Mouse (Mus musculus): Measurements from ENCODE around the gene Agbl5. TPM values are rescaled to one million over a fixed set of nuclear protein-coding genes. Genes with fewer than 3 reads are reported as not detected.
A peak's percentile ranks its signal among the peaks of the same experiment; 100 is the strongest.

Gene Agbl5
- polyA plus RNA-seq, 1 experiment from 2014 or later = 19.1 TPM

- Histone ChIP-seq H3K4me2 (ENCODE audit: low read length) (no peak overlapping the region), H3K27me3 (replicated peaks; ENCODE audit: control insufficient read depth, insufficient read depth, low read length) (no peaks in the 10 kb centered on the region), H3K27ac (ENCODE audit: low read depth, low read length) (no peak overlapping the region), H3K4me3 (ENCODE audit: low read length) (no peak overlapping the region), H3K4me1 (ENCODE audit: control insufficient read depth, insufficient read depth, low read depth, low read length) (peaks cover 4% of the 10 kb centered on the region), H3K9ac (ENCODE audit: low read depth, low read length) (no peak overlapping the region; the same call in 1 of the 2 replicates), H3K36me3 (ENCODE audit: control insufficient read depth, insufficient read depth, low read length) (peaks cover 11% of the 10 kb centered on the region), H3K9me3 (ENCODE audit: control insufficient read depth, low read length) (no peaks in the 10 kb centered on the region)
- WGBS = 47% methylated on average over 15 of the region's 15 CpGs
- no peak for ATAC-seq
Measured at GRCm38 (mm10) chr5:30864322-30864721, 24.2 kb upstream of the Agbl5 start.

GRCm38 (mm10) chr5:30866871-30867270 is 21.6 kb upstream of the Agbl5 start:
- 88% methylated on average over 3 of the region's 3 CpGs for WGBS
- no peaks in the 10 kb centered on the region for H3K9me3 ChIP-seq (ENCODE audit: control insufficient read depth, low read length)
- H3K4me1 ChIP-seq (ENCODE audit: control insufficient read depth, insufficient read depth, low read depth, low read length) = peaks cover 12% of the 10 kb centered on the region
- H3K4me2 ChIP-seq (ENCODE audit: low read length) = no peak overlapping the region
- no peaks in the 10 kb centered on the region for H3K27me3 ChIP-seq (replicated peaks; ENCODE audit: control insufficient read depth, insufficient read depth, low read length)
- no peak for ATAC-seq
- H3K36me3 ChIP-seq (ENCODE audit: control insufficient read depth, insufficient read depth, low read length) = peaks cover 15% of the 10 kb centered on the region
- H3K27ac ChIP-seq (ENCODE audit: low read depth, low read length) = no peak overlapping the region
- H3K4me3 ChIP-seq (ENCODE audit: low read length) = no peak overlapping the region
- no peak overlapping the region for H3K9ac ChIP-seq (ENCODE audit: low read depth, low read length)

GRCm38 (mm10) chr5:30867712-30868111 is 20.8 kb upstream of the Agbl5 start, which contains the start of gene Tmem214:
TSS of gene Tmem214 (plus strand) at chr5:30868012.
- Histone ChIP-seq H3K4me1 (ENCODE audit: control insufficient read depth, insufficient read depth, low read depth, low read length) (peaks cover 12% of the 10 kb centered on the region), H3K9ac (ENCODE audit: low read depth, low read length) (no peak within 1 kb of the TSS), H3K4me3 (ENCODE audit: low read length) (no peak within 1 kb of the TSS), H3K9me3 (ENCODE audit: control insufficient read depth, low read length) (no peaks in the 10 kb centered on the region), H3K36me3 (ENCODE audit: control insufficient read depth, insufficient read depth, low read length) (peaks cover 24% of the 10 kb centered on the region), H3K27ac (ENCODE audit: low read depth, low read length) (no peak within 1 kb of the TSS), H3K4me2 (ENCODE audit: low read length) (no peak within 1 kb of the TSS), H3K27me3 (replicated peaks; ENCODE audit: control insufficient read depth, insufficient read depth, low read length) (no peaks in the 10 kb centered on the region)
- ATAC-seq = no peak
- 95% methylated on average over 3 of the region's 3 CpGs for WGBS

GRCm38 (mm10) chr5:30868981-30869380 is 19.5 kb upstream of the Agbl5 start:
- WGBS = 21% methylated on average over 9 of the region's 9 CpGs
- Histone ChIP-seq H3K27ac (ENCODE audit: low read depth, low read length) (peak overlapping the region; percentile 79; the same call in 1 of the 2 replicates), H3K4me1 (ENCODE audit: control insufficient read depth, insufficient read depth, low read depth, low read length) (peaks cover 12% of the 10 kb centered on the region), H3K9ac (ENCODE audit: low read depth, low read length) (peak overlapping the region; percentile 94), H3K36me3 (ENCODE audit: control insufficient read depth, insufficient read depth, low read length) (peaks cover 36% of the 10 kb centered on the region), H3K9me3 (ENCODE audit: control insufficient read depth, low read length) (no peaks in the 10 kb centered on the region), H3K27me3 (replicated peaks; ENCODE audit: control insufficient read depth, insufficient read depth, low read length) (no peaks in the 10 kb centered on the region), H3K4me3 (ENCODE audit: low read length) (peak overlapping the region; percentile 84), H3K4me2 (ENCODE audit: low read length) (peak overlapping the region; percentile 69)
- 0 out of 2 replicates have a peak, but pooled peaks have one; percentile 16 for ATAC-seq

- Histone ChIP-seq H3K9ac (ENCODE audit: low read depth, low read length) (peak overlapping the region; percentile 94), H3K4me3 (ENCODE audit: low read length) (peak overlapping the region; percentile 84), H3K4me1 (ENCODE audit: control insufficient read depth, insufficient read depth, low read depth, low read length) (peaks cover 12% of the 10 kb centered on the region), H3K27me3 (replicated peaks; ENCODE audit: control insufficient read depth, insufficient read depth, low read length) (no peaks in the 10 kb centered on the region), H3K27ac (ENCODE audit: low read depth, low read length) (peak overlapping the region; percentile 79), H3K4me2 (ENCODE audit: low read length) (peak overlapping the region; percentile 69), H3K9me3 (ENCODE audit: control insufficient read depth, low read length) (no peaks in the 10 kb centered on the region), H3K36me3 (ENCODE audit: control insufficient read depth, insufficient read depth, low read length) (peaks cover 39% of the 10 kb centered on the region)
- WGBS = under 1% methylated on average over 48 of the region's 63 CpGs
- ATAC-seq = peak; percentile 94
Measured at GRCm38 (mm10) chr5:30869405-30870130, 18.9 kb upstream of the Agbl5 start.

GRCm38 (mm10) chr5:30870131-30870406 is 18.4 kb upstream of the Agbl5 start:
- Histone ChIP-seq H3K27me3 (replicated peaks; ENCODE audit: control insufficient read depth, insufficient read depth, low read length) (no peaks in the 10 kb centered on the region), H3K4me3 (ENCODE audit: low read length) (peak overlapping the region; percentile 84), H3K9me3 (ENCODE audit: control insufficient read depth, low read length) (no peaks in the 10 kb centered on the region), H3K36me3 (ENCODE audit: control insufficient read depth, insufficient read depth, low read length) (peaks cover 41% of the 10 kb centered on the region), H3K4me2 (ENCODE audit: low read length) (peak overlapping the region; percentile 69), H3K27ac (ENCODE audit: low read depth, low read length) (peak overlapping the region; percentile 79), H3K4me1 (ENCODE audit: control insufficient read depth, insufficient read depth, low read depth, low read length) (peaks cover 12% of the 10 kb centered on the region), H3K9ac (ENCODE audit: low read depth, low read length) (peak overlapping the region; percentile 94)
- ATAC-seq = no peak
- 25% methylated on average over 2 of the region's 2 CpGs for WGBS

DNA sequence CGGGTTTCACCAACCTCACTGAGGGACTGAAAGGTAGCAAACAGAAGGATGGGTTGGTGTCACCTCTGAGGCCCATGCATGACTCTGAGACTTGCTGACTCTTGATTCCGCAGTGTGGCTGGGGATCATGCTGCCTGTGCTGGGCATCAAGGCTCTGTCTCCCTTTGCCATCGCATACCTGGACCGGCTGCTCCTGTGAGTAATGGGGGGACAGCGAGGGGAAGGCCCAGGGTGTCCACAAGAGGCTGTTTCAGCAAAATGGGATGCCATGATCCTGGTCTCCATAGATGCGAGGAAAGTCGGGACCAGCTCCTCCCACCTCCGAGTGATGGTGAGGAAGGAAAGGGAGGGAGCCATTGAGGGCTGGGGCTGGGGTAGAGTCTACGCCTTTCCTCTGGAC is 15.9 kb upstream of the Agbl5 start:
- WGBS = over 99% methylated on average over 9 of the region's 9 CpGs
- Histone ChIP-seq H3K9me3 (ENCODE audit: control insufficient read depth, low read length) (no peaks in the 10 kb centered on the region), H3K9ac (ENCODE audit: low read depth, low read length) (no peak overlapping the region), H3K4me2 (ENCODE audit: low read length) (no peak overlapping the region), H3K4me1 (ENCODE audit: control insufficient read depth, insufficient read depth, low read depth, low read length) (peaks cover 12% of the 10 kb centered on the region), H3K36me3 (ENCODE audit: control insufficient read depth, insufficient read depth, low read length) (peaks cover 59% of the 10 kb centered on the region), H3K27ac (ENCODE audit: low read depth, low read length) (no peak overlapping the region), H3K27me3 (replicated peaks; ENCODE audit: control insufficient read depth, insufficient read depth, low read length) (no peaks in the 10 kb centered on the region), H3K4me3 (ENCODE audit: low read length) (no peak overlapping the region)
- ATAC-seq = no peak

GRCm38 (mm10) chr5:30874365-30874764 is 14.1 kb upstream of the Agbl5 start:
- no peak overlapping the region for H3K9ac ChIP-seq (ENCODE audit: low read depth, low read length)
- H3K4me2 ChIP-seq (ENCODE audit: low read length) = no peak overlapping the region
- H3K27me3 ChIP-seq (replicated peaks; ENCODE audit: control insufficient read depth, insufficient read depth, low read length) = no peaks in the 10 kb centered on the region
- H3K4me1 ChIP-seq (ENCODE audit: control insufficient read depth, insufficient read depth, low read depth, low read length) = peaks cover 8% of the 10 kb centered on the region
- H3K4me3 ChIP-seq (ENCODE audit: low read length) = no peak overlapping the region
- H3K9me3 ChIP-seq (ENCODE audit: control insufficient read depth, low read length) = no peaks in the 10 kb centered on the region
- H3K27ac ChIP-seq (ENCODE audit: low read depth, low read length) = no peak overlapping the region
- 92% methylated on average over 7 of the region's 7 CpGs for WGBS
- peaks cover 62% of the 10 kb centered on the region for H3K36me3 ChIP-seq (ENCODE audit: control insufficient read depth, insufficient read depth, low read length)
- no peak for ATAC-seq

DNA sequence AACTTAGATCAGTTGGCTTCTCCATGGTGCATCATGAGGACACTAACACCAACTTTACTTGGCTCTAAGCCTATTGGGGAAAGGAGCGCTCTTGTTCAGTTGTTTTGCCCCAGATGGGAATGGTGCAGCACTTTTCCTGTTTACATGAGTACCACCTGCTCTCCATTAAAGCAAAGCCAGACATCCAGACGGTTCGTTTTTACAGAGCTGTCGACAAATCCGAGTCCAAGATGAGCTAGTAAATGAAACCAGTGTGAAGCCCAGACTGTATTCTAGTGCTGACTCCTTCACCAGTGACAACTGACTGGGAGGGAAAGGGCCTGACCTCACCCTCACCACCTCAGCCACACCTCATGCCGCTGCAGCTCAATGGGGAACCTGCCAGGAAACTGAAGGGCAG is 9.9 kb upstream of the Agbl5 start:
- Histone ChIP-seq H3K27me3 (replicated peaks; ENCODE audit: control insufficient read depth, insufficient read depth, low read length) (no peaks in the 10 kb centered on the region), H3K9ac (ENCODE audit: low read depth, low read length) (no peak overlapping the region), H3K4me1 (ENCODE audit: control insufficient read depth, insufficient read depth, low read depth, low read length) (no peaks in the 10 kb centered on the region), H3K36me3 (ENCODE audit: control insufficient read depth, insufficient read depth, low read length) (peaks cover 38% of the 10 kb centered on the region), H3K4me2 (ENCODE audit: low read length) (no peak overlapping the region), H3K4me3 (ENCODE audit: low read length) (no peak overlapping the region), H3K27ac (ENCODE audit: low read depth, low read length) (no peak overlapping the region), H3K9me3 (ENCODE audit: control insufficient read depth, low read length) (no peaks in the 10 kb centered on the region)
- ATAC-seq = no peak
- WGBS = 62% methylated on average over 6 of the region's 6 CpGs
